22 mouse cellular contexts compared by ENCODE assay signal in genomic region chr15:5554926-5555325, GRCm38 (mm10).
DNase-seq lines count a peak whose midpoint lies in the region; ATAC-seq lines count a peak whose summit lies in the region.
"Had no signal": no experiment of that assay in that cellular context is flagged by ENCODE, and none has a peak within 500 bp of the region (broad histone marks: within the 10 kb centered on the region; RNA-seq: fewer than 3 reads in every experiment).

No protein-coding gene starts in this region.

- H3K27me3 ChIP-seq in heart, embryonic 15.5 days: no peaks in the 10 kb centered on the region
- H3K27me3 ChIP-seq in splenic B cell, adult 2 months (ENCODE audit: control insufficient read depth, insufficient read depth, low read length, poor library complexity, severe bottlenecking): no peaks in the 10 kb centered on the region
- no peaks in the 10 kb centered on the region for H3K27me3 ChIP-seq in liver, embryonic 12.5 days (replicated peaks)
- H3K27me3 ChIP-seq: embryonic facial prominence, embryonic 15.5 days; Patski had no signal

- no peak overlapping the region for H3K9ac ChIP-seq in heart, embryonic 15.5 days
- no peak overlapping the region for H3K9ac ChIP-seq in liver, embryonic 12.5 days
- H3K9ac ChIP-seq: embryonic facial prominence, embryonic 15.5 days had no signal

- no peaks in the 10 kb centered on the region for H3K36me3 ChIP-seq in heart, embryonic 15.5 days
- H3K36me3 ChIP-seq in splenic B cell, adult 2 months (ENCODE audit: control insufficient read depth, insufficient read depth, low read length, poor library complexity, severe bottlenecking): no peaks in the 10 kb centered on the region
- no peaks in the 10 kb centered on the region for H3K36me3 ChIP-seq in liver, embryonic 12.5 days
- H3K36me3 ChIP-seq: embryonic facial prominence, embryonic 15.5 days; forebrain, embryonic 10.5 days; heart, embryonic 10.5 days; hindbrain, embryonic 10.5 days had no signal

- 66% methylated on average over 4 of the region's 4 CpGs for WGBS in heart, embryonic 15.5 days
- 62% methylated on average over 4 of the region's 4 CpGs for WGBS in liver, embryonic 12.5 days (ENCODE audit: insufficient replicate concordance)

- H3K4me2 ChIP-seq in heart, embryonic 15.5 days: 0 out of 2 replicates have a peak overlapping the region, but pooled peaks have one; percentile 26
- no peak overlapping the region for H3K4me2 ChIP-seq in liver, embryonic 12.5 days
- H3K4me2 ChIP-seq: embryonic facial prominence, embryonic 15.5 days had no signal

- no peak for ATAC-seq in heart, embryonic 15.5 days (replicated peaks; ENCODE audit: insufficient number of reproducible peaks, insufficient read depth, low FRiP score, low read depth)
- ATAC-seq in activated CD4-positive, CD25-positive, alpha-beta regulatory T cell, adult 4 months: peak; percentile 82
- no peak for ATAC-seq in liver, embryonic 12.5 days
- ATAC-seq: forebrain, embryonic 14.5 days; Patski had no signal

- peaks cover 17% of the 10 kb centered on the region for H3K4me1 ChIP-seq in heart, embryonic 15.5 days (replicated peaks)
- H3K4me1 ChIP-seq in liver, embryonic 12.5 days: no peaks in the 10 kb centered on the region
- H3K4me1 ChIP-seq: embryonic facial prominence, embryonic 15.5 days; forebrain, embryonic 10.5 days; heart, embryonic 10.5 days; hindbrain, embryonic 10.5 days had no signal

- no peaks in the 10 kb centered on the region for H3K9me3 ChIP-seq in heart, embryonic 15.5 days (replicated peaks)
- H3K9me3 ChIP-seq in liver, embryonic 12.5 days (replicated peaks): no peaks in the 10 kb centered on the region
- H3K9me3 ChIP-seq: embryonic facial prominence, embryonic 15.5 days; forebrain, embryonic 10.5 days; heart, embryonic 10.5 days; hindbrain, embryonic 10.5 days had no signal

- peak overlapping the region; percentile 53; the same call in 1 of the 2 replicates for H3K27ac ChIP-seq in heart, embryonic 15.5 days
- H3K27ac ChIP-seq in liver, embryonic 12.5 days: no peak overlapping the region
- H3K27ac ChIP-seq: embryonic facial prominence, embryonic 15.5 days; forebrain, embryonic 10.5 days; gastrocnemius, adult 2 months; heart, embryonic 10.5 days; hindbrain, embryonic 10.5 days had no signal

- intact Hi-C loops in heart, postnatal 25 days (cut with DNase I): no loop called here

- no peak overlapping the region for H3K4me3 ChIP-seq in heart, embryonic 15.5 days
- no peak overlapping the region for H3K4me3 ChIP-seq in liver, embryonic 12.5 days
- H3K4me3 ChIP-seq: embryonic facial prominence, embryonic 15.5 days; erythroblast, embryonic 14.5 days; forebrain, embryonic 10.5 days; gastrocnemius, adult 2 months; heart, embryonic 10.5 days; hindbrain, embryonic 10.5 days had no signal

- DNase-seq in heart, postnatal 25 days (ENCODE audit: low spot score): no peak
- DNase-seq in thymus, postnatal 14 days: peak; percentile 12
- no peak for DNase-seq in thymus, postnatal 10 days (ENCODE audit: low spot score in 2 of 2)
- peak; percentile 6 for DNase-seq in splenic B cell, adult 2 months (ENCODE audit: low read depth, low spot score)
- DNase-seq in kidney, adult 8-10 months: no peak
- DNase-seq: adrenal gland, adult 8-10 months; adrenal gland, postnatal 36 days; cerebellum, adult 8-10 months; embryo, embryonic 11 days; gastrocnemius, adult 2 months; gastrocnemius, postnatal 25 days; kidney, adult 11 months had no signal

Comparison
In these comparisons a context has a peak if more than half of its experiments do, and no peak if none do; other contexts are left out.
1. DNase-seq: peak in thymus, postnatal 14 days (single experiment) and splenic B cell, adult 2 months (single experiment); none in heart, postnatal 25 days (single experiment), thymus, postnatal 10 days (0 of 2) and kidney, adult 8-10 months (0 of 2).